Mouse (Mus musculus) erythroblast, embryonic 14.5 days (primary cell): ENCODE measurements around the gene Thap12. TPM values are rescaled to one million over a fixed set of nuclear protein-coding genes. Genes with fewer than 3 reads are reported as not detected.
A peak's percentile ranks its signal among the peaks of the same experiment; 100 is the strongest.

Source experiments
- H3K27me3 ChIP-seq: 2 replicates; pipeline ENCODE4 v1.6.1; 2012; ENCODE audit warnings: inconsistent platforms; ENCODE audit not compliant: control insufficient read depth
- H3K36me3 ChIP-seq: 2 replicates; pipeline ENCODE4 v1.6.1; 2012; ENCODE audit warnings: mild to moderate bottlenecking, inconsistent platforms; ENCODE audit not compliant: control insufficient read depth
- H3K4me1 ChIP-seq: 2 replicates; pipeline ENCODE4 v1.6.1; 2012; ENCODE audit warnings: inconsistent platforms; ENCODE audit not compliant: control insufficient read depth
- H3K4me3 ChIP-seq: replicated peaks from 2 replicates; pipeline ENCODE3; 2012; ENCODE audit warnings: moderate library complexity, mild to moderate bottlenecking, inconsistent platforms
- H3K9me3 ChIP-seq: 2 replicates; pipeline ENCODE4 v1.6.1; 2012; ENCODE audit warnings: low read length, inconsistent platforms, mixed read lengths; ENCODE audit not compliant: control insufficient read depth
- GATA1 ChIP-seq: IDR thresholded peaks from 2 replicates; pipeline ENCODE4 v1.6.1; 2012; ENCODE audit warnings: low read length, inconsistent platforms, mixed read lengths
- TAL1 ChIP-seq: IDR thresholded peaks from 3 replicates; pipeline ENCODE4 v1.6.1; 2012; ENCODE audit warnings: low read length, inconsistent platforms, mixed read lengths
- polyA plus RNA-seq: library from polyadenylated mRNA; stranded (reverse); fragments of >175 nt; gene quantifications from 2 replicates; pipeline ENCODE4 v1.2.3, GENCODE M21; 2012

The Thap12 gene
- polyA plus RNA-seq, 1 experiment, result 0.42 TPM

DNA sequence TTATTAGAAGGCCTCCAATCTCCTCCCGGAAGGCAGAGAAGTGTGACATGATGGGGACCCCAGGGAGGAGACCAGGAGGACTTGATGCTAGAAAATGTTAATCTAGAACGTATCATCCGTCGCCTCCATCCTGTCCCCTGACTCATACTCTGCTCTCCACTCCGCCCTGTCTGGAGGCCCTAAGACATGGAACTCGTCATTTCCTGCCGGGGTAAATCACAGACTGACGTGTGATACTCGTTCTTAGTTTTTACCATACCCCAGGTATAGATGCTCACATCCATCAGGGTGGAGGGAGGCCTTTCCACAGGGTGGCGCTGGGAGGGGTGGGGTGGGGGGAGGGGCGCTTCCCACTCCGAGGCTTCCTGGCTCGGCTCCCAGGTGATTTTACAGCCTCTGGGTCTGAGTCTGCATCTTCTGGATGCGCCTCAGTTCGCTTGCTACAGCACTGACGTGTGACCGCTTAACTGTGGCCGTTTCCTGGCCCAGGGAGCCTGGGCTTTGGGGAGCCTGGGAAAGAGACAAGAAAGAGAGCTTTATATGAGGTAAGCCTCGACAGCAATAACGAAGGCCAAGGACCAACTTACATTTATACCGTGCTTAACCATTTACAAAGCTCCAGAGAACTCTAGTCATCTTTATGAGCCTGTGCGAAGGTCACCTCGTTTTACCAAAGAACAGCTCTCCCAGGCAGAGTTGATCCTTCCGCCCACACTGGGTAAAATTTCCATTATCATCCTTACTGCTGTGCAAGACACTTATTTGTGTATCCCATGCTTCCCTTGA, 9.9 kb upstream of the Thap12 start:
- no peak overlapping the region for H3K4me3 ChIP-seq
- no peaks in the 10 kb centered on the region for H3K9me3 ChIP-seq
- H3K4me1 ChIP-seq, result no peaks in the 10 kb centered on the region

DNA sequence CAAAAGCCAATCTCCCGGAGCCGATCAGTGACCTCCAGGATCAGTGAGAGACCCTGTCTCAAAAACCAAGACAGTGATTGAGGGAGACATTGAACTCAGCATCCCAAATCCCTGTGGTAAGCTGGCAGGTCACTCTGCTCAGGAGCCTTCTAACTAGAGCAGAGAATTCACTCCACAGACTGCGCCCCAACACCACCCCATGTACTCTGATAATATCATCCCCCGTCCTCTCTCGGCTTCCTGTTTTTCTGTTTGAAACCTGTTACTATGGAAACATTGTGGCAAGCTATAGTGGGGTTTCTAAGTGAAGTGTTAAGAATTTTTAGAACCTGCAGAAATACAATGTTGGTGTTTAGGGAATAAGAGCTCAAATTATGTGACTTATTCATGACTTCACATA, 8.9 kb upstream of the Thap12 start:
- Histone ChIP-seq H3K36me3 (no peaks in the 10 kb centered on the region; the same call in 1 of the 2 replicates), H3K4me3 (no peak overlapping the region), H3K27me3 (no peaks in the 10 kb centered on the region), H3K9me3 (no peaks in the 10 kb centered on the region), H3K4me1 (no peaks in the 10 kb centered on the region)
- no peak for TF ChIP-seq GATA1
- no peak for TF ChIP-seq TAL1

More for the DNA sequence above, 9.9 kb upstream of the Thap12 start:
- Histone ChIP-seq H3K27me3 (no peaks in the 10 kb centered on the region), H3K36me3 (no peaks in the 10 kb centered on the region)
- TF ChIP-seq GATA1 (no peak), TAL1 (no peak)

DNA sequence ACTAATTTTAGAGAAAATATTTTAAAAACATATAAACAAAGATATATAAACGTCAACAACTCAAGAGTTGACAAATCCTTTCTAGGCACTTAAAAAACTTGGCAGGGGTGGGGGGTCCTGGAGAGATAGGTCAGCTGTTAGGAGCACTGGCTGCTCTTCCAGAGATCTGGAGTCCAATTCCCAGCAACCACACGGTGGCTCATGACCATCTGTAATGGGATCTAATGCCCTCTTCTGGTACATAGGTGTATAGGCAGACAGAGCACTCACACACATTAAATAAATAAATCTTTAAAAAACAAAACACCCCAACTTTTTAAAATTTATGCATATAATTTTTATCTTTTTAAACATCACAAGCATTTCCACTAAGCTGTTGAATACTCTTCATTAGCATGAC, 5.4 kb upstream of the Thap12 start:
- TF ChIP-seq TAL1 (no peak), GATA1 (no peak)
- Histone ChIP-seq H3K4me1 (peaks cover 7% of the 10 kb centered on the region), H3K36me3 (peaks cover 13% of the 10 kb centered on the region), H3K27me3 (no peaks in the 10 kb centered on the region), H3K9me3 (no peaks in the 10 kb centered on the region), H3K4me3 (no peak overlapping the region)

DNA sequence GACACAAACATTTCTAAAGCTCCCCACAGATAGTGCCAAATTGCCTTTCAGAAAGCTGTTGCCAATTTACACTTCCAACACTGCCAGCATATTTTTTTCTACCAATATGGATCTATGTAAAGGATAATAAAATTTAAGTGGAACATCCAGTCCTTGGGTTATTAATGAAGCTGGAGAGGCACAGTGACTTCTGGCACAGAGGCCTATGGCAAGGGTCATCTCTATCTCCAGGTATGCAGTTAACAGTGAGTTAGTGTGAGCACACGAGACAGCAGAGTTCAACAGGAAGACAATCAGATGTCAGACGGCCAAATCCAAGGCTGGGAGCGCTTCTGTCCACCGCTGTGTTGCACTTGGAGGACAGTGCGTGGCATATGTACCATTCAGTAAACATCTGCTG, 4.9 kb upstream of the Thap12 start:
- no peak for TF ChIP-seq GATA1
- TF ChIP-seq TAL1, result no peak
- Histone ChIP-seq H3K4me3 (no peak overlapping the region), H3K9me3 (no peaks in the 10 kb centered on the region), H3K4me1 (peaks cover 7% of the 10 kb centered on the region), H3K36me3 (peaks cover 13% of the 10 kb centered on the region), H3K27me3 (no peaks in the 10 kb centered on the region)

DNA sequence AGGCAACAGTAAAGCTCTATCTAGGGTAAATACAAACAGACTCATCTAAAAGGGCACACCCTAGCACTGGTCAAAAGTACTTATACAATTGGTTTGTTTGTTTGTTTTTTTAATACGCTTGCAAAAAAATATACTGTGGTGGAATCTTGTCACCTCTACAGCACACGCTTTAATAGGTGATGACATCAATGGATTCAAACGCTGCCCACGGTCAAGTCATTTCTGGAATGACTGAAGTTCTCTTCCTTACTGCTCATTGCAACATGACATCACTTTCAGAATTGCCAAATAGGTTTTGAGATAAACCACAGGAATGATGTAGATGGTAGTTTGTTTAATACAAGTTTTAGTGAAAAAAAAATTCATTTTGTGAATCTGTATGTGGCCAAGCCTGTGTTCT, 4.3 kb upstream of the Thap12 start:
- peaks cover 13% of the 10 kb centered on the region for H3K36me3 ChIP-seq
- peaks cover 9% of the 10 kb centered on the region for H3K4me1 ChIP-seq
- H3K27me3 ChIP-seq, result no peaks in the 10 kb centered on the region
- H3K9me3 ChIP-seq, result no peaks in the 10 kb centered on the region
- TF ChIP-seq TAL1 (no peak), GATA1 (no peak)
- H3K4me3 ChIP-seq, result no peak overlapping the region

DNA sequence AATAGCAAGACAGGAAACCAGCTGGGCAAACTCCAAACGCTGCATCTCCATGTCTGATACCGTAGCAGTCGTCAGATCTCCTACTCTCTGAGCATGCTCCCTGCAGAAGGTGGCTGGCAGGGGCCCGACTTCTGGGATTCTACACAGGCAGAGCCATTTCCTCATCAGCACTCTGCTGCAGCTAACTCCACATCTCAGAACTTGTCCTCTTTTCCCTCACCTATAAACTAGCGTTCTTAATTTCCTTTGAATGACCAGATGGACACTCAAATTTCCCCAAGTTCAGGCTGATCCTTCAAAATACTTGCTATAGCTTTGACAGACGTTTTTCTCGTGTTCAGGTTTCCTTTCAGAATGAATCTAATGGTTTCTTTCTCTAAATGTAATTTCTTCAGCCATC, 1.1 kb upstream of the Thap12 start:
- Histone ChIP-seq H3K4me3 (peak overlapping the region; percentile 95), H3K9me3 (no peaks in the 10 kb centered on the region), H3K36me3 (peaks cover 13% of the 10 kb centered on the region), H3K27me3 (no peaks in the 10 kb centered on the region), H3K4me1 (peaks cover 26% of the 10 kb centered on the region)
- no peak for TF ChIP-seq GATA1
- no peak for TF ChIP-seq TAL1

DNA sequence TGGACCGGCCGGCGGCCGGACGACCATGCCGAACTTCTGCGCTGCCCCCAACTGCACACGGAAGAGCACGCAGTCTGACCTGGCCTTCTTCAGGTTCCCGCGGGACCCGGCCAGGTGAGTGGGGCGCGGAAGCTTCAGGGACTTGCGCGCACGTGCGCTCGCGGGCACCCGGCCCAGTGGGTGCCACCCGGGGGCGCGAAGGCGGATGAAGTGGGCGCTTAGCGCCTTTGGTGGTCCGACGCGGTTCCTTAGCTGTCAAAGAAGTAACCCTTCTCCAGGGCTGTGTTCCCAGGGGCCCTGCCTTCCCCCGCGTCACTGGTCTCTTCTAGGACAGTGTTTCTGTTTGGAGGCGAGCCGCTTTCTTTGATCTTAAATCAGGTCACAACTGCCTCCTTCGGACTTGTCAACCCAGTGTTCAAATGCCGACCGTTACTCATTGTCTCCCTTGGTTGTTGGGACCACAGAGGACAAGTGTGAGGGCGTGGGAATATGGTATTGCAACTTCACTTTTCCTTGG, 520 bp downstream of the Thap12 start:
- no peaks in the 10 kb centered on the region for H3K27me3 ChIP-seq
- H3K4me3 ChIP-seq, result peak overlapping the region; percentile 95
- H3K36me3 ChIP-seq, result peaks cover 13% of the 10 kb centered on the region
- H3K4me1 ChIP-seq, result peaks cover 26% of the 10 kb centered on the region
- TF ChIP-seq TAL1, result no peak
- TF ChIP-seq GATA1, result no peak
- H3K9me3 ChIP-seq, result no peaks in the 10 kb centered on the region

DNA sequence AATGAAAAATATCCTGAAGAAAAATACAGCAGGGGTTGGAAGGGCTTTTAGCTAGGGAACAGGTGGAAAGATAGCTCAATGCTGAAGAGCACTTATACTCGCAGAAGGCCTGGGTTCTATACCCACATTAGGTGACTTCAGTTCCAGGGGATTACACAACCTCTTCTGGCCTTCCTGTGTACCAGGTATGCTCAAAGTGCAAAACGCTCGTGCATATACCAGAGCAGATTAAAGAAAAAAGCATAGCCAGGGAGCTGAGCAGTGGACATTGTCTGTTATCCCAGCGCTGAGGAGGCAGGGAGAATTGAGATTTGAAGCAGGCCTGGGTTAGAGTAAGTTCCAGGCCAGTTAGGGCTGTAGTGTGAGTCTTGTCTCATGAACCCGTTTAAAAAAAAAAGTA, 1.4 kb downstream of the Thap12 start:
- H3K36me3 ChIP-seq, result peaks cover 17% of the 10 kb centered on the region
- H3K4me1 ChIP-seq, result peaks cover 26% of the 10 kb centered on the region
- TF ChIP-seq GATA1, result no peak
- peak overlapping the region; percentile 95 for H3K4me3 ChIP-seq
- H3K27me3 ChIP-seq, result no peaks in the 10 kb centered on the region
- H3K9me3 ChIP-seq, result no peaks in the 10 kb centered on the region

DNA sequence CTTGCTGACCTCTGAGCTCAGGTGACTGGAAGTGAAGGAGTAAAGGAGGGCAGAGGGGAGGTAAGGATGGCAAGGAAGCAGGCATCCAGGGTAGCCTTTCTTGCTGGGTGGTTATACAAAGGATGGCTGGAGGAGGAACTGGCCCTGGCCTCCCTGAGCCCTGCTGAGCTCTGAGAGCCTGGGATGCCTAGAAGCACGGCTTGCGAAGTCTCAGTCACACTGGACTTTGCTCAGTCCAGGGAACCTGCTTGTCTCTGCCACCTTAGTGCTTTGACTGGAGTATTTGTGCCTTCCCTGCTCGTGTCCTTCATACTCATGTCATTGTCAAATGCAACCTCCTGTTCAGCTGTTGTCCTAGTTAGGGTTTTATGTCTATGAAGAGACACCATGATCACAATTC, 10.8 kb downstream of the Thap12 start:
- no peak for TF ChIP-seq TAL1
- no peak for TF ChIP-seq GATA1
- H3K4me1 ChIP-seq, result no peaks in the 10 kb centered on the region
- H3K27me3 ChIP-seq, result no peaks in the 10 kb centered on the region
- H3K9me3 ChIP-seq, result no peaks in the 10 kb centered on the region
- H3K36me3 ChIP-seq, result peaks cover 88% of the 10 kb centered on the region
- no peak overlapping the region for H3K4me3 ChIP-seq
